Mouse (Mus musculus): ENCODE results near the gene Atg2a.

DNA sequence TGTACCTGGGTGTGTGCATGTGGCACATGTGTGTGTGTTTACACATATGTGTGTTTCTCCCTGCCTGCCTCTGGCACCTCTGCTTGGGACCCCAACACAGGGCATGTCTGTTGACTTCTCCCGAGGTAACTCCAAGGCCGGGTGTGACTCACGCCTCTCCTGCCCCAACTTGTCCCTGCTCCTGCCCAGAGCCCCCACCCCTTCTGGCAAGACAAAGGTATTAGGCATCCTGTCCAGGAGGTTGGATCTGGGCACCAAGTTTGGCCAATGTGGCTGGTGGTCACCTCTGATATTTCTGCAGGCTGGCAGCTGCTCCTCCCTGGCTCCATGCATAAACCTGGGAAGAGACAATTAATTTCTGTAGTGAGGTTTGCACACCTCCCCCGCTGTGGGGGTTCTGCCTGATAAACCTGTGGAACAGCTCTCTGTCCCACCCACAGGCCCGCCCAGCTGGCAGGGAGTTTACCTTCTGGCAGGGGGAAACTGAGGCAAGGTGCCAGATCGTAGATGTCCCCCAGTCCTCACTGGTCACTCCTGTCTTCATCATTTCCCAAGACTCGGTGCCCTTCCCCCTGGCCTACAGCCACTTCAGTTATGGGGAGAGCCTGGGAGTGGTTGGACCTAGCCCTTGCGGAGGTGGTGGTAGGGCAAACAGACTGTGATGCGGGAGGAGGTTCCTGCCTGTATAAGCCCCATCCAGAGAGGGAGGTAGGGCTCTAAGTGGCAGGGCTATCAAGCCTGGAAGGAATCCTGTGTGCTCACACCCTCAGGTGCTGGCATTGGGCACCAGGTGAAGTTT, 66.5 kb downstream of the Atg2a start:
- no peak for TF ChIP-seq CTCF (IDR thresholded peaks at IDR 0.05; ENCODE audit: low read depth)
- TF ChIP-seq EP300 (optimal IDR thresholded peaks at IDR 0.05) = peak; percentile 49

Measured in stomach, postnatal 0 days (tissue).